Mouse (Mus musculus): Measurements from ENCODE around the gene Slc16a8.

Gene Slc16a8

DNA sequence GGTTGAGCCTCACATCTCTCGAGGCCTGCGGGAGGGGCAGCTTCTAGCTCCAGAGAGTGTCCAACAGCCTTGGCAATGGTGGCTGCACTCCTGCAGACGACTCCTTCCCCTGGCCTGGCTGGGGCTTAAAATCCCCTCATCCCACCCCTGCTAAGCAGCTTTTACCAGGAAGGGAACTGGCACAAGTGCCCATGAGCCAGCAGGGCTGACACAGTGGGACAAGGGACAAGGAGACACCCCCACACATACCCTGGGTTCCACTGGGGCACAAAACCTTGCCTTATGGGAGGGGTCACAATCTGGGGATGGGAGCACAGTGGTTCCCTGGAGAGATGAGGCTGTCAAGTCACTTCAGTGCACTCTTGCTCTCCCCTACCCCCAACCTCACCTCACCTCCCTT, at the start of gene Slc16a8:
Slc16a8 (minus strand) TSS at position 101 of the 400 bp plus-strand sequence.
- DNase-seq (ENCODE audit: low spot score), result no peak

- DNase-seq (ENCODE audit: low spot score), result no peak
Observed at GRCm38 (mm10) chr15:79303725-79304124, 49.2 kb upstream of the Slc16a8 start.

GRCm38 (mm10) chr15:79299563-79300155, 45.1 kb upstream of the Slc16a8 start:
- no peak for DNase-seq (ENCODE audit: low spot score)

DNA sequence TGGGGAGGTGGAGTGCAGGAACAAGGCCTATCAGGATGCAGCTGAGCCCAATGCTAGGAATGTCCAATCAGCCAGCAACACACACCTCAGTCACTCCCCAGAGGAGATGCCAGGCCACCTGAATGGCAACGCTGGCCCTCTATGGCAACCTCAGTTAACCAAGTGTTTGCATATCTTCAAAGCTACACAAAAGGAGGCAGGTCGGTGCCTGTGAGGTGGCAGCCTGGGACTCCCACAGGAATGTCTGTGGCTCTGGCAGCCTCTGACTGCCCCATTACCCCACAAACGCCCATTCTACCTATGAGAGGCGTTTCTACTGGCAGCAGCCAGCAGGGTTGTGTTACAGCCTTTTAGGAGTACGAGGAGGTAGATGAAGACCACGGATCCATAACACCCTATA, 44.0 kb upstream of the Slc16a8 start:
- no peak for DNase-seq (ENCODE audit: low spot score)

- no peak for DNase-seq (ENCODE audit: low spot score)
Observed at GRCm38 (mm10) chr15:79292779-79293178, 38.2 kb upstream of the Slc16a8 start.

- no peak for DNase-seq (ENCODE audit: low spot score)
Observed at GRCm38 (mm10) chr15:79290340-79290739, 35.8 kb upstream of the Slc16a8 start.

DNA sequence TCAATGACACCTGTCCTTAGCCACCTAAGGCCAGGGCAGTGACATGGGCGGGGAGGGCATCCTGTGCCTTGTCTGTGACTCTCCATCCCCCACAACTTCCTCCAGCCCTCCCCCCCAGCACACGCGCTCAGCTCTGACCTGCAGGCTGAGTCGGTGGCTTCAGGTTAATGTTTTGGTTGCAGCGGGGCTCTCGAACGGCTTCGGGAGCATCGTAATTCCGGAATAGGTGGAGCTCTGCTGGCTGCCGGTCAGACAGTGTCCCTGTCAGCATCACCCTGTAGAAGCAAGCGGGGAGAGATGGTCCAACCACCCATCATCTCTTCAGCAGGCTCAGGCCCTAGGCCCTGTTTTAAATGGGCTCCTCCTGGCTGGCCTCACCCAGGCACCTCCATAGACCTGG, 34.9 kb upstream of the Slc16a8 start:
- no peak for DNase-seq (ENCODE audit: low spot score)

DNA sequence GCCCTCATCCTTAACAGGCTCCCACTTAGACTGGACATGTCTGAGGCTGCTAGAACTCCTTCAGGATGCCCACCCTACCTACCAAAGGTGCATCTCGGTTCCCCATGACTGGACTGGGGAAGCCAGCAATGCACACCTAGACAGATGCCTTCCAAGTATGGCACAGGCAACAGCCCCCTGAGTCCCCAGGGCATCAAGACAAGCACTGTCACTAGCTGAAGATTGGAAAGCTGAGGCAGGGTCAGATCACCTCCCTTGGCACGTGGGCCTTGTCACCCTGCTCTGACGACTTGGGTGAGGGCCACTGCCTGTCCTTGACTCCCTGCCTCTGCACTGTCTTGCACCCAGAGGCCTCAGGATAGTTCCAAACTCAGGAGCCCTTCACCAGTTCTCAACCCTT, 33.8 kb upstream of the Slc16a8 start:
- DNase-seq (ENCODE audit: low spot score), result no peak

- DNase-seq (ENCODE audit: low spot score), result no peak
Observed at GRCm38 (mm10) chr15:79287091-79287490, 32.5 kb upstream of the Slc16a8 start.

DNA sequence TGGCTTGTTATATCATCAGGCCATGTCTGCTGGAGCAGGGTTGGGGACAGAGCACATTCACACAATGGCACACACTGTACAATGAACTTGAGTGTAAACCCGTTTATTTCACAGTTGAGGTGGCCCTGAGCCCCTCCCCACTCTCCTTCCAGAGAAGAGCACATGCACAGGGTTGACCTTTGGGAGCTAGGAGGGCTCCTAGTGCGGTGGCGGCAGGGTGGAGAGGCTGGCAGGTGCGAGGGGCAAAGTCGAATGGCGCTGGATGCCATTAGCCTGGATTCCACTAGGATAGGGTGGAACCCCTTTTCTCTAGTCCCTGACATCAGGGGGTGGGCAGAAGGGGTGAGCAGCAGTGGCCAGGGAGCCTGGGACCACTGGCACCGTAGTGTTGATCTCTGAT, 31.6 kb upstream of the Slc16a8 start:
- DNase-seq (ENCODE audit: low spot score), result no peak

- no peak for DNase-seq (ENCODE audit: low spot score)
Observed at GRCm38 (mm10) chr15:79285399-79285798, 30.8 kb upstream of the Slc16a8 start, which contains the start of gene Baiap2l2. Baiap2l2 (minus strand) TSS chr15:79285537.

DNA sequence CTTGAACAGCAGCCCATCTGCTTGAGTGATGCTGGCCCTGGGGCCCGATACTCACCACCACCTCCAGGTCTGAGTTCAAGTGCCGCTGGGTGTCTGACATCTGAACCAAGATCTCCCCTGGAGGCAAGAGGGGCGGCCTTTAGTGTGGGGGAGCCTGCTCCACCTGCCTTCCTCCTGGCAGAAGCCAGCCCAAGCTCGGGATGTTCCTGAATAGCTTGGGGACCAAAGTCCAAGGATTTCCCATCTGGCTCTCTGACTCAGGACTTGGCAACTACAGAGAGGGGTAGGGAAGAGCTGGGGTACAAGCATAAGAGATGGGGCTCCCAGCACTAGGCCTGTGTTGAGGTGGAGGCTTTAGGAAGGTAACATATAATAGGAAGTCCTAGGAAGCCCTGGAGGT, 28.8 kb upstream of the Slc16a8 start:
- DNase-seq (ENCODE audit: low spot score), result no peak

- DNase-seq (ENCODE audit: low spot score), result no peak
Observed at GRCm38 (mm10) chr15:79282434-79282833, 27.9 kb upstream of the Slc16a8 start.

- DNase-seq (ENCODE audit: low spot score), result no peak
Observed at GRCm38 (mm10) chr15:79281389-79281788, 26.8 kb upstream of the Slc16a8 start.

DNA sequence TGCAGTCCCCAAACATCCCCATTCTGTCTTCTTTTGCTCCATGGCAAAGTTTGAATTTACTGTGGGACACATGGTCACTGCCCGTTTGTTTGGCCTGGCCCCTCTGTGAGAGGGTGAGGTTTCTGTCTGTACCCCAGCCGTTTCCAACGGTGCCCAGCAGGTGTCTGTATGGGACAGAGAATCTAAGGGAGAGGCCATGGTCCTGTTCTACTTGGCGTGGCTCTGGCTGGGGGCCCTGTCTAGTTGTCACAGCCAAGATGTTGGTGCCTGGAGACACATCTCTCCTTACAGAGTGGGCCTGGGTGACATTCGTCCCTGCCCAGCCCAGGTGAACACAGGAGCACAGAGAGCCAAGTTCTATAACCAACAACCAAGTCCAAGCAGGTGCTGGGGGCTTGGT, 26.3 kb upstream of the Slc16a8 start:
- no peak for DNase-seq (ENCODE audit: low spot score)

GRCm38 (mm10) chr15:79280209-79280608, 25.6 kb upstream of the Slc16a8 start:
- no peak for DNase-seq (ENCODE audit: low spot score)

DNA sequence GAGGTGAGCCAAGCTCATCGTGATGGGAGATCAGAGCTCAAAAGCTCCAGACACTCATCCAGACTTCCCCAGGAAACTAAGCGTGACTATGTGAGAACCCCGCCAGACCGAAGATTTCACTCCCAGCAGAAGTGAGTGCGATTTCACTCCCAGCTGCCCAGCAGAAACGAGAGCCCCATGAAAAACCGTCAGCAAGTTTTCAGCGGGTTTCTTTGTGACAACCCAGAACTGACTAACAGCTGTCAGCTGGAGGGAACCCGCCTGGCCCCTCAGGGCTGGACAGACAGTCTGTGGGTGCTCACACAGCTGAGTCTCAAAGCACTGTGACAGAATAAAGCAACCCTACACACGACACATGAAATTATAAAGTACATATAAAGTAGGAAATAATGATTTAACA, 23.2 kb upstream of the Slc16a8 start:
- no peak for DNase-seq (ENCODE audit: low spot score)

DNA sequence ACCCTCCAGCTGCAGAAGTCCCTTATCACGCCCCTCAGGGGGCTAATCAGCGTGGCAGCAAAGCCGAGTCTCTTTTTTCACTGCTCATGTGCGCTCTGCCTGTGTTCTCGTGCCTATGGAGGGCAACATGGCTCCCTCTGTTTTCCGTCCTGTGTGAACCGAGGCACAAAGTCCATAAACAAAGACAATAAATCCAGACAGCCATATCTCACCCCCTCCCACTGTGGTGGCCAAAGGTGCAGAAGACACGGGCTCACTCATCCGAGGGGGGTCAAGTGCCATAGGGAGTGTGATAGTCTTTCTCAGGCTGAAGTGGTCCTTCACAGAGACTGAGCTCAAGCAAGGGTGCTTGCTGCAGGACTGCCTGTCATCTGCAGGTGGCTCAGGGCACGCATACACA, 18.5 kb upstream of the Slc16a8 start:
- DNase-seq (ENCODE audit: low spot score), result no peak

GRCm38 (mm10) chr15:79271124-79271746, 16.7 kb upstream of the Slc16a8 start:
- DNase-seq (ENCODE audit: low spot score), result no peak

DNA sequence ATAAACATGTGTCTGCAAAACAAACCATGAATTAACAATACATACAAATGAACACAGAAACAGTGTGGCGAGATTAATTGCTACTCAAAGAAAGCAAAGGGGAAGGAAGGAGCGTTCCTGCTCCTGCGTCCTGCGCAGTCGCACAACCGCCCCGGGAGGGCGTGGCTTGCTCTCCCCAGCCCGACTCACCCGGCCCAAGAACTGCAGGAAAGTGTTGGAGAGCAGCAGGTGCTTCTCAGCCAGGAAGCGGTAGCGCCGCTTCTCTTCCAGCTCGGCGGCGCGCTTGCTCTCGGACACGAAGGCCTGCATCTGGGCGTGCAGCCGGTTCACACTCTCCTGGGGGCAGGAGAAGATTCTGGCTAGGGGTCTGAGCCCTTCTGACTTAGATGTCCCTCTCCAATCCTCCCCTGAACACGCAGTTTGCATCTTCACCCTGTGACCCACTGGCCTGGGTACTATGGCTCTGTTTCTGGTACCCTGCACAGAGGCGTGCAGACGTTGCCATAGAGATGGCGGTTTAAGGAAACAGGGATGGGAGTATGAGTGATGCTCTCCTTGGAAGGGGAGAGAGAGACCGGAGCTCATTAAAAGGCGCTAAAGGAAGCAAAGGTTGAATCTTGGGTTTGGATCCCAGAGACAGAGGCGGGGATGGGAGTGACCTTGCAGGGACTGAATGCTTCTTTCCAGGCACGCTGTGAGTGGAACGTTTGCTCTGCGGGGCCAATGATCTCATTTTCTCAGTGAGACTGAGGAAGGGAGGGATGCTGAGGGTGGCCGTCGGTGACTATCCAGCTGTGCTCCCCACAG, 16.0 kb upstream of the Slc16a8 start:
- no peak for DNase-seq (ENCODE audit: low spot score)

DNA sequence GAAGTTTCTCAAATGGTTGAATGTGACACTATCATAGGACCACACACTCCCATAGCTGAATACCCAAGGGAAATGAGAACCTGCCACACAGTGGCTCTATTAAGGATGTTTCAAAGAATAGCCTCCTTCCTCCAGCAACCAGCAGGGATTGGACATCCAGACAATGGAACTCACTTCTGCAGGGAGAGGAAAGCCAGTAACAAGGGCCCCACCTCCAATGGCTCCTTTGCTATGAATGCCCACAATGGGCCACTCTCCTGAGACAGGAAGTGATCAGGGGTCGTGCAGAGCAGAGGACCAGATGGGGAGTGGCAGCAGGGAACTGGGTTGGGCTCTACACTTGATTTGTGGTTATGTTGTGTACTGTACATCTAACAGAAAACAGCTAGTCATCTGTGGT, 14.0 kb upstream of the Slc16a8 start:
- no peak for DNase-seq (ENCODE audit: low spot score)

- DNase-seq (ENCODE audit: low spot score), result no peak
Observed at GRCm38 (mm10) chr15:79265384-79265783, 10.8 kb upstream of the Slc16a8 start.

DNA sequence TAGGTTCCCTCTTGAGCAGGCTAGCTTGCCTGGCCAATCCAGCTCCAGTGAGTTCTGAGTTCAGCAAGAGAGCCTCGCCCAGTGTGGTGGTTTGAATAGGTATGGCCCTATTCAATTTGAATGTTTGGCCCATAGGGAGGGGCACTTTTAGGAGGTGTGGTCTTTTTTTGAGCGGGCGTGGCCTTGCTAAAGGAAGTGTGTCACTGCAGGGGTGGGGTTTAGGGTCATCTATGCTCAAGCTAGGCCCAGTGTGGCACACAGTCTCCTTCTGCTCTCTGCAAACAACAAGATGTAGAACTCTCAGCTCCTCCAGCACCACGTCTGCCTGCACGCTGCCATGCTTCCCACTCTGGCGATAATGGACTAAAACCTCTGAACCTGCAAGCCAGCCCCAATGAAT, 9.2 kb upstream of the Slc16a8 start:
- no peak for DNase-seq (ENCODE audit: low spot score)

Measured in ovary, postnatal 10 days (tissue).